Mouse (Mus musculus) heart, adult 18-20 months (tissue): ENCODE results near the gene Jmjd8. TPM values are rescaled to one million over a fixed set of nuclear protein-coding genes. Genes with fewer than 3 reads are reported as not detected.

Experiments used
- DNase-seq, 2 experiments: peaks; one replicate each; pipeline ENCODE4 v3.0.0; 2021 to 2022; ENCODE audit warnings: mixed read lengths in 1 of 2
- microRNA-seq, 2 experiments: library from miRNA; unstranded; fragments of <30 nt; microRNA quantifications; one replicate each; pipeline ENCODE4 v1.2.0; 2022
- total RNA-seq, 2 experiments: library from RNA; stranded (reverse); gene quantifications; 2 replicates each; pipeline ENCODE4 v1.2.3; 2021

Gene Jmjd8
- total RNA-seq, 2 experiments from 2014 or later: 28.0 to 34.0 TPM

DNA sequence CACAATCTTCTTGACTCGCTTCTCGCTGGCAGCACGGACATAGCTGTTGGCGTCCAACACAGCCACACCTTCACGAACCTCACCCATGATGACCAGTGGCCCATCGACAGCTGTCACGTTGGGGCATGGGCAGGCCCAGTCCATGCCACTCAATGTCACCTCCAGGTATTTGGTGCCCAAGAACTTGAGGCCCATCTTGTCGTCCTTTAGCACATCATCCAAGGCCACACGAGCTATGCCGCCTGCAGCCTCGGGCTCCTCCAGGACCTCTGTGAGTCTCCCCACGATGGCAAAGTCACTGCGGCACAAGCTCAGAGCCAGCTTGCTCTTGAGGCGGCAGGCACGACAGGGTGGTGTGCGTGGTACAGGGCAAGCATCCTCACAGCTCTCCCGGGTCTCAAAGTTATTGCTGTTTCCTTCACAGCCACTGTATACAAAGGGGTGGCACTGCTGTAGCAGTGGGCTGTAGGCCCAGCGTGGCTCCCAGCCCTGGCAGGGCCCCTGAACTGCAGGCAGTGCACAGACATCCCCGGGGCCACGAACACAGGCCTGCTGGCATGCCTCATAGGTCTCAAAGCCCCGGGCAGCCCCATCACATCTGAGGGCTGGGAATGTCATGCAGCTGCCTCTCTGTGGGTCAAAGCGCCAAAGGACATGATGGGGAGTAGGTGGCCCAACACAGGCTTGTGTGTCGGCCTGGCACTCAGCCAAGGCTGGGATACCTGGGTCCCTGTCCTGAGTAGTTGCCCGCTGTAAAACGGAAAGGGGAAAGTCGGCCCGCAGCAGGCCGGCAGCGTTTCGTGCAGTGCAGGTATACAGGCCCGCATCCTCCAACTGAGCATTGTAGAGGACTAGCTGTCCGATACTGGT lies 49.3 kb downstream of the Jmjd8 start:
- DNase-seq: no peak

DNA sequence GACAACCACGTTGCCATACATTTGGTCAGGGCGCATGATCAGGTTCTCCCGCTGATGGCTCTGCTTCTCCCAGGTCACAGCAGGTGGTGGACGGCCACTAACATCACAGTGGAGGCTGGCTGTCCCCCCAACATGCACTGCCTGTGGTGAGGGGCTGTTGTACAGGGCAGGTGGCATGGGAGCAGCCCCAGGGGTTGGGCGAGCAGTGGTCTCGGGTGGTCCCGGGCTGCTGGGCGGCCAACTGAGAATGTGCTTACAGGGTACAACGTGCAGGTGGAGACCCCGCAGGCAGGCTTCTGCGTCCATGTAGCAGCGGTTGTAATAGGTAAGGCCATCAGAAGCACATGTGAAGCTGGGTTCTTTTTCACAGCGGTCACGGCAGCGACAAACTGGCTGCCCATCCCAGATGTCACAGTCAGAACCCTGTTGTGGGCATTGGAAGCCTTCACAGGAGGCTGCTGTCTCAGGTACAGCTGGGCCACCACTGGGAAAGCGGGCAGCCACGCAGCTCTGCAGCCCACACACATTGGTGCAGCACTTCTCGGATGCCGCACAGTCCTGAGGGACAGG lies 50.0 kb downstream of the Jmjd8 start:
- DNase-seq: no peak

DNA sequence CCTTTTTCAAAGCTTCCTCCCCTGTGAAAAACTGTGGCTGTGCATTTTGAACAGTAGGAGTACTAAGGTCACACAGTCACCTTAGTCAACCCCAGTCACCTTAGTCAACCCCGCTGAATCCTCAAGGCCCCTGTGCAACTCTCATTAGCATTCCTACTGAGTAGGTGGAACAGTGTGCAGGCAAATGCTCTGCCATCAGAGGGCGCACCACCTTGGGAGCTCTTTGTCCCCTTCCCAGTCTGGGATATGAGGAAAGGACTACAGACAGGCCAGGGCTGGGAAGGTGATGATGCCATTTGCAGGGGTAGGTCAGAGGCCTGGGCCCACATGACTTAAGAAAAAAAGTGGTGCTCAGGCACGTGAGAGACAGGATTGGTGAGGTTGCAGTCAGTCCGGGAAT lies 50.6 kb downstream of the Jmjd8 start:
- no peak for DNase-seq

DNA sequence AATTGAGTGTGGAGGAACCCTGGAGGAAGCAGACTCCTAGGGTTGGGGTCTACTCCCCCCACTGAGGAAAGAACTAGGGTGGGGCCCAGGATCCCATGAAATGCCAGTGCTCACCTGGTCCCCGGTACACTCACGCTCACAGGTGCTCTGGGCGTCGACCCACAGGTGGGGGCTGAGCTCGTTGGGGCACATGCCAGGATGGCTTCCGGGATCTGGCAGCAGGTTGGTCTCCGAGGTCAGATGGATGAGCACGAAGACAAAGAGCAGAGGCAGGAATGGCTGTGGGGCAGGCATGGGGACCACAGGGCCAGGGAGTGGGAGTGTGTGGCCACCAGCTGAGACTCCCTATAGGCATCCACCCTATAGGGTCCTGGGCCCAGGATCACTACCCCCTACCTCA lies 51.1 kb downstream of the Jmjd8 start:
- no peak for DNase-seq

DNA sequence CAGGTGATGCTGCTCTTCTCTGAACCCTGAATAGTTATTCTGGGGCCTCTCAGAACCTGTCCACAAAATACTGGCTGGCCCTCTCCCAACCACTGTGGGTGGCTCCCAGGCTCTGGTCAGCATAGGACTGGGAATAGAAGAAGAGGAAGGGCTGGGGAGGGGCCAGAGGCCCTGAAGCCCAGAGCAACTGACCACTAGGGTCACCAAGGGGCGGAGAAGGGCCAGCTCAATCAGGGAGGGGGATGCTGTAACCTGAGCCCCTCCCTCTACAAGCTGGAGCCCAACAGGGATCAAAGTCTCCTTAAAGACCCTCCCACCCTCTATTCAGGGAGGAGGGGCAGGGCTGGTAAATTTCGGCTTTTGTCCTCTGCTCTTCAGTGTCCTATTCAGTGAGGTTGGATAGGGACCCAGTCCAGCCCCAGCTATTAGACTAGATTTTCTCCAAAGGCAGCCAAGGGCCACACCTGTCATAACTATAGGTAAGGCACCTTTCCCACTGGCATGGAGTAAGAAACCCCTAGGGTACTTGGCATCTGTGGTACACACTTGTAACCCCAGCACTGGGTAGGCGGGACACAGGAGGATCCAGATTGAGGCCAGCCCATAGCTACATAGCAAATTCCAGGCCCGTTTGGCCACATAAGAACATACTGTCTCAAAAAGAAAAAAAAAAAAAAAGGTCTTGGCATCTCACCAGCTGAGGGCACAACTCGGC lies 51.7 kb downstream of the Jmjd8 start, which contains the start of gene Wfikkn1:
Wfikkn1 (minus strand) TSS at position 663 of the 715 bp plus-strand sequence.
- no peak for DNase-seq

DNA sequence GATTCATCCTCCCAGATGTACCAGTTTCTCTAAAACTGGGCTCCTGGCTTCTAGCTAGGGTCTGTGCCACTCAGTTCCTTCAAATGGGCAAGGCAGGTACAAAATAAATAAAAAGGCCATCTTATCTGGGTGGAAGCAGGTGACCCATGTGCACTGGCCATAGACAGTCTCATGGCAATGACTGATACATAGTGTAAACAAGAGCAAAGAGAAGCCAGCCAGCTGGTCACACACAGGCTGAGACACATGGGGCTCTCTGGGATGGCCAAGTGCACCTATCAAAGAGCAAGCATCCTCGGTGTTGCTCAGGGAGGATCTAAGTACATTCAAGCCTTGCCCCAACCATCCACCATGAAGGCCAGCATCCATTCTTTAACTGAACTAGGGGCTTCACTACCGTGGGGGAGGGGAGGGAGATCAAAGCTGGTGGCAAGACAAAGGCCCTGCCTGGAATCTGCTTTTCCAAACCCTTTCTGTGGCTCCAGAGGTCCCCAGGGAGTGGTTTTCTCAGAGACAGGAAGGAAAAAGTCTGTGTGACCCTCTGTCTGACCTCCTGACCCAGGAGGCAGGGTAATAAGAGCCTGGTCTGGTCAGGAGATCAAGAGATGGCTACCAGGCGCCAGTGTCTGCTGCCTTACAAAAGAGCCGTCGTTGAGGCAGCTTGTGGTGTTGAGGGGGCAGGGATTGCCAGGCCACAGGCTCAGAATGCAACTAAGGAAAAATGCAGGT lies 52.4 kb downstream of the Jmjd8 start:
- DNase-seq: no peak

Small RNA genes lying within 50 kb of the gene (microRNA-seq; reads per million reads assigned to microRNA genes)
- gene Mir3082: 0.38 to 1.4 reads per million in 2 experiments
- 2.4 to 2.7 reads per million in 2 experiments for gene Mir6966

Other genes starting within 250 kb of the Jmjd8 start
- 10 to 100 TPM; 29.8 to 31.8 TPM for gene Lmf1, start 249.8 kb upstream of the Jmjd8 start, total RNA-seq
- gene Gng13, start 111.7 kb upstream of the Jmjd8 start, total RNA-seq: under 1 TPM in 1 of 2 experiments, not detected in 1; 0.77 TPM
- gene Chtf18, start 101.4 kb upstream of the Jmjd8 start, total RNA-seq: 1 to 10 TPM in 1 of 2 experiments, under 1 TPM in 1; 0.84 to 1.3 TPM
- 1 to 10 TPM; 3.6 to 5.2 TPM for gene Rpusd1, start 101.2 kb upstream of the Jmjd8 start, total RNA-seq
- not detected for gene Mslnl, start 92.8 kb upstream of the Jmjd8 start, total RNA-seq
- 10 to 100 TPM; 10.3 to 20.2 TPM for gene Msln, start 74.5 kb upstream of the Jmjd8 start, total RNA-seq
- gene Narfl, start 55.1 kb upstream of the Jmjd8 start, total RNA-seq: 10 to 100 TPM; 43.9 to 50.1 TPM
- gene Haghl, start 43.2 kb upstream of the Jmjd8 start, total RNA-seq: 10 to 100 TPM; 11.4 to 12.1 TPM
- under 1 TPM in 1 of 2 experiments, not detected in 1; 0.39 TPM for gene Ccdc78, start 42.3 kb upstream of the Jmjd8 start, total RNA-seq
- 10 to 100 TPM; 45.5 to 51.5 TPM for gene Fam173a, start 36.0 kb upstream of the Jmjd8 start, total RNA-seq
- not detected for gene AC134908.4, start 33.2 kb upstream of the Jmjd8 start, total RNA-seq
- gene Metrn, start 31.7 kb upstream of the Jmjd8 start, total RNA-seq: 10 to 100 TPM; 55.0 to 76.0 TPM
- 1 to 10 TPM; 1.5 to 1.7 TPM for gene Fbxl16, start 19.8 kb upstream of the Jmjd8 start, total RNA-seq
- gene Wdr24, start 5.2 kb upstream of the Jmjd8 start, total RNA-seq: 10 to 100 TPM in 1 of 2 experiments, 1 to 10 TPM in 1; 9.8 to 11.7 TPM
- 100 to 1,000 TPM; 113 to 128 TPM for gene Stub1, start 4.5 kb downstream of the Jmjd8 start, total RNA-seq
- gene Rhbdl1, start 8.4 kb downstream of the Jmjd8 start, total RNA-seq: 1 to 10 TPM; 1.8 to 2.3 TPM
- 1 to 10 TPM; 1.2 to 3.3 TPM for gene Gm20683, start 12.9 kb downstream of the Jmjd8 start, total RNA-seq
- gene Rhot2, start 16.0 kb downstream of the Jmjd8 start, total RNA-seq: 100 to 1,000 TPM; 138 to 140 TPM
- gene Wdr90, start 32.6 kb downstream of the Jmjd8 start, total RNA-seq: 1 to 10 TPM; 1.0 to 2.3 TPM
- 100 to 1,000 TPM; 283 to 318 TPM for gene Mcrip2, start 39.9 kb downstream of the Jmjd8 start, total RNA-seq
- 10 to 100 TPM; 11.8 to 15.2 TPM for gene Mettl26, start 46.2 kb downstream of the Jmjd8 start, total RNA-seq
- under 1 TPM; 0.21 to 0.50 TPM for gene Wfikkn1, start 52.0 kb downstream of the Jmjd8 start, total RNA-seq
- gene Rab40c, start 90.9 kb downstream of the Jmjd8 start, total RNA-seq: 10 to 100 TPM; 14.5 to 15.3 TPM
- 10 to 100 TPM; 37.8 to 43.4 TPM for gene Pigq, start 116.1 kb downstream of the Jmjd8 start, total RNA-seq
- gene Nhlrc4, start 116.1 kb downstream of the Jmjd8 start, total RNA-seq: under 1 TPM in 1 of 2 experiments, not detected in 1; 0.21 TPM
- under 1 TPM; 0.32 to 0.57 TPM for gene A930017K11Rik, start 123.7 kb downstream of the Jmjd8 start, total RNA-seq
- 1 to 10 TPM; 6.1 to 8.5 TPM for gene Capn15, start 156.9 kb downstream of the Jmjd8 start, total RNA-seq
- gene Rab11fip3, start 240.7 kb downstream of the Jmjd8 start, total RNA-seq: 10 to 100 TPM; 30.6 to 30.7 TPM